Mouse (Mus musculus) testis, postnatal 10 days (tissue): ENCODE results near the gene Amn1.
A peak's percentile ranks its signal among the peaks of the same experiment; 100 is the strongest.
"Not testable (repeated sequence)": the region's sequence is repeated elsewhere in the genome, so short reads cannot be mapped to it uniquely, and the experiment has no call there.

Experiments used
- DNase-seq: peaks from one replicate; pipeline ENCODE4 v3.0.0; 2021; ENCODE audit warnings: low spot score

The Amn1 gene

DNA sequence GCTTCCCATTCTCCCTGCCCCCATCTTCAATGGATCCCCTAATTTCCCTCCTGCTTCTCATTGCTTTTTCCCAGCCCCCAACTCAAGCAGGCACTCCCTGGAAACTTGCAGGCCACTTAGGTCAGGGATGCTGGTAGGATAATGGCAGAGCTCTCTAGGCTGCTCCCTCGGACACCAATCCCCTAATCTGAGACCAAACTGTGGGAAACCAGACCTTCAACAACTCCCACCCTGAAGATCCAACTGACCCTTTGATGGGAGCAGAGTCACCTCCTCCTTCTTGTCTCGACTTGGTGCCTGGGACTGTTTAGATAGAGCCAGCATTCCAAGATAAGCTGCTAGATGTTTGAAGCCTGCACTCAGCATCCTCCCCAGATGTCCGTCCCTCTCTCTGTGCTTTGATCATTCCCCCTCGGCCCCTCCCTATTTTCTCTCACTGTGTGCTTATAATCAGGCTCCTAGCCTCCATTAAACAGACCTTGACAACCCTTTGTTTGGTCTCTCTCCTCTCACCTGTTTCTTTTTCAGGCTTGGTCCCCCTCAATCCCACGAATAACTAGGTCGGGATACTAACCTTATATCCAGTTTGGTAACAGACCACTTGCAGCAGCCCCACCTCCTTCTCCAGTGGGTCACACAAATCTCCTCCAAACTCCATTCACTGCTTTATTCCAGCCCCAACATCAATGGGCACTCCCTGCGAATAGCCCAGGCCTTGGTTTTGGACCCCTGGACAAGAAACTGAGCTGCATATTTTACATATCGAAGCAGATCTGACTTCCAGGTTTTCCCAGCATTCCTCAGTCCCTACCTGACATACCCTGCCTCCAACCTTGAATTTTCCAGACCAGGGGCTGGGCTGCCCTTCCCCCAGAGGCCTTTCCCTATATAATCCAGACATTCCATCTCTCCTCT is 34.1 kb downstream of the Amn1 start:
- no peak for DNase-seq

DNA sequence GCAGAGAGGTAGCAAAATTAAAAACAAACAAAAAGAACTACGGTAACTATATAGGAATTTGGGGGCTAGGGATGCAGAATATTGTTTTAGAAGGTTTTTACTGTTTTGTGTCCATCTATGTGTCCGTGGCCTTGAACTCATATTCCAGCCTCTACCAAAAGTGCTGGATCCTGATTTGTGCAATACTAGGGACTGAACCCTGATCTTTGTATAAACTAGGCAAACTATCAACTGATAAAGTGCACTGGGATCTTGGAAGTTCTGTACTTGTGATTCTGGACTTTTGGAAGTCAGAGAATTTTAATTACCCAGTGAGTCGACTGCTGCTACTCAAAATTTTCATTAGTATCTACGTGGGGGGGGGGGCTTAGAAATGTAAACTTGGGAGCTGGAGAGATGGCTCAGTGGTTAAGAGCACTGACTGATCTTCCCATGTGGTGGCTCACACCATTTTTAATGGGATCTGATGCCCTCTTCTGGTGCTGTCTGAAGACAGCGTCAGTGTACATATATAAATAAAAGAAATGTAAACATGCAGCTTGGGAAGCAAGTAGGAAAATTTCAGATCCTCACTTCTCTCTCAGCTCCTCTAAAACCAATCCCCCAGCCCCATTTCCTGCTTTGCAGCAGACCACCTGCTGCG is 34.9 kb downstream of the Amn1 start:
- no peak for DNase-seq

DNA sequence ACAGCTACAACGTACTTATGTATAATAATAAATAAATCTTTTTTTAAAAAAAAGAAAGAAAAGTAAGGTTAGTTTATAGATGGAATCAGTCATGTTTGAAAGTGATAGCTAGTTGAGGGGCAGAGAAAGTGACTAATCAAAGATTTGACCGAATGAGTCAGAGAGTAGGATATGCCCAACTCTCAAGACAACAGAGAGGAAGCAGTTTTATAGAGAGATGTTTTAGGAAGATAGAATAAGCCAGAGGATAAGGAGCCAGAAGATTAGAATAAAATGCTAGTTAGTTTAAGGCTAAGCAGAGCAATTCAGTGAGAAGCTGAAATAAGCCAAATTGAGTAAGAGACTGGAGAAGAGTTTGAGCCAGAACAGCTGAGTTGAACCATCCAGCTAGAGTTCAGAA is 36.4 kb downstream of the Amn1 start:
- no peak for DNase-seq

DNA sequence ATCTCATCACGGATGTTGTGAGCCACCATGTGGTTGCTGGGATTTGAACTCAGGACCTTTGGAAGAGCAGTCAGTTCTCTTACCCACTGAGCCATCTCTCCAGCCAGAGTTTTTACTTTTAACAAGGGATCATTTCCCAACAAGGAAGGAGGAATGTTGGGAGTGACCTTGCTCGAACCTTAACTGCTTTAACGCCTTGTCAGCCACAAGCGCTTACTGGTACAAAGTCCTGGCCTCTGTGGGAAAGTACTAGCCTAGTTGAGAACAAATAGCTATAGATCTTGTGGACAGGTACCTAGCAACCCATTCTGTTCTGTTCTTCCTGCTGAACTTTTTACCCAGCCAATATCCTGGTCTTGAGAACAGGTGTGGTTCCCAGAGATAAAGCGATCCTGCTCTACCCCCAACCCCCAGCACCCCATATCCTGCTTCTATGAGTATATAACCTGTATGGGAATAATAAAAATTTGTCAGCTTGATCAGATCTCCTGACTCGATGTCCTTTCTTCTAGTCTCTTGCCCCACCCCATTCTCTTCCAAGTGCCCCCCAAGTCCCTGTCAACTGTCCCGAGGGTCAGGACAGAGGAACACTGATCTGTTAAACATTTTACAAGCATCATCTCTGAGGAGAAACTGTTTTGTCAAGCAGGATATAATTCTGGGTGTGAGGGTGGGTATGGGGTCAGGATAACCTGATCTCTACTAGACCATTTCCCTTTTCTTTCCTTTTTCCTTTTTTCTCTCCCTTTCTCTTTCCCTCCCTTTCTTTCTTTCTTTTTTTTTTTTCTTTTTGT is 39.9 kb downstream of the Amn1 start:
- DNase-seq = no peak

DNA sequence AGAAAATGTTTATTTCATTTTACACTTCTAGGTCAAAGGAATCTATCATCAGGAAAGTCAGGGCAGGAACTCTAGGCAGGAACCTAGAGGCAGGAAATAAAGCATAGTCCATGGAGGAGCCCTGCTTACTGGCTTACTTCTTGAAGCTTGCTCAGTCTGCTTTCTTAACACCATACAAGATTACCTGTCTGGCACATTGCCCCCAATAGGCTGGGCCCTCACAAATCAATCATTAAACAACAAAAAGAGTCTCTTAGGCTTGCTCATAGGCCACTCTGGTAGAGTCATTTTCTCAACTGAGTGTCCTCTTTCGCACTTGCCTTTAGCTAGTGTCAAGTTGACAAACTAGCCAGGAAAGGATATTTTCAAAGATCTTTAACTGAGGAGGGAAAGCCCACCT is 43.4 kb downstream of the Amn1 start:
- no peak for DNase-seq

DNA sequence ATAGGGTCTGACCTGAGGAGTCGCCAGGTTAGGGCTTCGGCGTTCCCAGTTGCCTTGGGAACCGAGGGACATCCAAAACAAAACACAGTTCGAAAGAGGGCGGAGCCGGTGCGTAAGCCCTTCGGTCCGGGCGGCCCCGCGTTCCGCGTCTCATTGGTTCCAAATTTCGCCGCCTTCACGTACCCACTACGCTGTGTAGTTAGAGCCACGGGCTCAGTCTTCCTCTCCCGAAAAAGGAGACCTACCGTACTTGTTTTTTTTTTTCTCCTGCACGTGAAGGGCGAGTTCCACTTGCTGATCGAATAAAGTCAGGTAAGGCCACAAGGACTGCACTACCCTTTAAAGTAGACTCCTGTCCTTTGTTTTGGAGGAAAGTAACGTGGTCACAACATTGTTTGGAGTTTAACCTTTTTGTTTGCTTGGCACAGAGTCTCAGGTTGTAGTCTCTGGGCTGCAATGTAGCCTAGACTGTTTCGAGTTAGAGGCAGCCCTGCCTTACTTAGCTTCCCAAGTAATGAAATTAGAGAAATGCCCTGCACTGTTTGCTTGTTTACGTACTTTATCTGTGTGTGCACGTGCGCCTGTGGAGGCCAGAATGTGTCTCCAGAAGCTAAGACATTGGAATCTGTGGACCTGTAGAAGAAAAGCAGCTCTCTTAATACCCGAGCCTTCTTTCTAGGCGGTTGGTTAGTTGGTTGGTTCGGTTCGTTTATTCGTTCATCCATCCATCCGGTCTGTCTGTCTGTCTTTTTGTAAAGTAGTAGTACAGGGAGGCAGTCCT is 46.9 kb downstream of the Amn1 start:
- DNase-seq = peak; percentile 87

DNA sequence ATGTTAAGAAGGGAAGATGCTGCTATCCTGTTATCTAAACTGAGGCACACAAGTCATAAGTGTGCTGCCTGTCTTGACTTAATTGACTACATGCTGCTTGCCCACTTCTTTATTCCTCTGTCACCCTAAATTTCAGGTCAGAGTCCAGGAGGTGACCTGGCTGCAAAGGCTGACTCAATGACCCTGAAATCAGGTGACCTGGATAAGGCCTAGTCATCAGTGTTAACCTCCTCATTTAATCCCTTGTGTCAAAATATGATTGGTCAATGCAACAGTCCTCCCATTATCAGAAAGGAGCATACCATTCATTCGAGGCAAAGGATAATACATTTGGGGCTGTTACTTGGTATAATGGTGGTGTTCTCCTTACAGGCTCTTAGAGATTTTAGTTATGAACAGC is 49.0 kb downstream of the Amn1 start, which contains the start of gene Etfbkmt:
TSS of gene Etfbkmt (plus strand) at position 379 of the 400 bp plus-strand sequence.
- no peak for DNase-seq

DNA sequence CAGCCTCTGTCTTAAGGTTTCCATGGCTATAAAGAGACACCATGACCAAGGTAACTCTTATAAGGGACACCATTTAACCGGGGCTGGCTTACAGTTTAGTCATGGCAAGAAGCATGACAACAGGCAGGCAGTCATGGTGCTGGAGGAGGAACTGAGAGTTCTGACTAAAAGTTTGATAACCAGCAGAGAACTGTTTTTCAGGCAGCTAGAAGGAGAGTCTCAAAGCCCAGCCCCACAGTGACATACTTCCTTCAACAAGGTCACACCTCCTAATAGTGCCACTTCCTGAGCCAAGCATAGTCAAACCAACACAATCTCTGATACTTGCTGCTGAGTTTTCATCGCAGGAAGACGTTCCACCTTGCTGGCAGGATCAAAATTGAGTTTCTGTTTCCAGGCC is 49.5 kb downstream of the Amn1 start:
- DNase-seq = no peak

DNA sequence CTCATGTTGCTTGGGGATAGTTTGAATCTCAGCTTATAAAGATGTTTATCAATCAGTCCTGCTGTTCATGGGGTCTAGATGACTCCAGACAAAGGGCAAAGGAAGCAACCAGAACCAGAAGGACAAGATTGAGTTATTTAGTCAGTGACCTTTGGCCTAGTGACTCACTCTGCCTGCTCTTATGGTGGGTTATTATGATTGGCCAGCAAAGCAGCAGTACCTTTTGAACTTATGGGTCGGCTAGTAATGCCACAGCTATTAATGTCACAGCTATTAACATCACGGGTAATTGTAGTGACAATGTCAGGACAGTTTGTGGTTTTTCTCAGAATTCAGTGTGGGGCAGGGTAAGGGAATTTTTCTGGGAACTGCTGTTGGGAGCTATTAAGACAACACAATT is 50.6 kb downstream of the Amn1 start:
- no peak for DNase-seq

DNA sequence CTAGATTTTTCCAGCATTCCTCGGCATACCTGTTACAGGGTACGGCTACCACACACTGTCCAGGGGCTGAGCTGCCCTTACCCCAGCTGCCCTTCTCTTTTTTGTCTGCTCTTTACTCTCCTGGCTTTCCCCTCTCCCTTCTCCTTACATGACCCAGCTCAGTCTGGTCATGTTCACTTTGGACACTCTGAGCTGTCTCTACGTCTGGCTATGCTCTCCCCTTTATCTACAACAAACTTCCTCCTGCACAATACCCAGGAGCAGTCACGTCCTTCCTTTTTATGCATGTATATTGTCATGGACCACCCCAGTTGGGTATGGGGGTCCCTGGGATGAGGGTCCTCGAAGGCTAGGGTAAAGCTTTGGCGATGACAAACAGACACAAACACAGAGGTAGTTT is 52.9 kb downstream of the Amn1 start:
- DNase-seq = no peak

DNA sequence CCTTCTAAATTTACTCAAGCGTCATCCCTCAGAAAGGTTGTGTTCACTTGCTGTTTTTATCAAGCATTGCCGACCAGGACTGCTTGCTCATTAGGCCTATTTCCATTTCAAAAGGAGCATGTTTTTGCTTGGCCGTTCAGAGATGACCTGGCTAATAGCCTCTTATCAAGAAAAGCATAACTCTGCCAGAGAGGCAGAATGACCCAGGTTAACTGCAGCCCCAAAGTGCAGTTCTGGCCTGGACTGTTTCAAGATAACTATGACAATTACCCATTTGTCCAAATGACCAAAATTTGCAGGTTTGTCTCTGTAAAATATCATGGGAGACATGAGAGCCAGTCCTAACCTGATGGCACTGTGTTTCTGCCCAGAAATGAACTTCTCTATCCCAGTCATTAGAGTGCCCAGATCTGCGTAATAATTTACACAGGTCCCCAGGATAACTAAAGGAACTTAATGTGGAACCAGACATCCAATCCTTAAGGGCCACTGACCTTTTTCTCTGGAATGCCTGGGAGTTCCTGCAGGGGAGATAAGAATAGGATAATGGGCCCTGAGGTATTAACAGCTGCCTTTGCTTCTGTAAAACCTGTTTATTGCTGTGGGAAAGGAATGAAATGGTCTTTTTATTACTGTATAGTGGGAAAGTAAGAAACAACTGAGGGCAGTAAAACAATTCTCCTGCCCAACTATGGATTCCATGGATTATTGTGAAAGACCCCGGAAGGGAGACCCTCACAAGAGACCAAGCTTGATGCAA is 53.9 kb downstream of the Amn1 start:
- DNase-seq = no peak

DNA sequence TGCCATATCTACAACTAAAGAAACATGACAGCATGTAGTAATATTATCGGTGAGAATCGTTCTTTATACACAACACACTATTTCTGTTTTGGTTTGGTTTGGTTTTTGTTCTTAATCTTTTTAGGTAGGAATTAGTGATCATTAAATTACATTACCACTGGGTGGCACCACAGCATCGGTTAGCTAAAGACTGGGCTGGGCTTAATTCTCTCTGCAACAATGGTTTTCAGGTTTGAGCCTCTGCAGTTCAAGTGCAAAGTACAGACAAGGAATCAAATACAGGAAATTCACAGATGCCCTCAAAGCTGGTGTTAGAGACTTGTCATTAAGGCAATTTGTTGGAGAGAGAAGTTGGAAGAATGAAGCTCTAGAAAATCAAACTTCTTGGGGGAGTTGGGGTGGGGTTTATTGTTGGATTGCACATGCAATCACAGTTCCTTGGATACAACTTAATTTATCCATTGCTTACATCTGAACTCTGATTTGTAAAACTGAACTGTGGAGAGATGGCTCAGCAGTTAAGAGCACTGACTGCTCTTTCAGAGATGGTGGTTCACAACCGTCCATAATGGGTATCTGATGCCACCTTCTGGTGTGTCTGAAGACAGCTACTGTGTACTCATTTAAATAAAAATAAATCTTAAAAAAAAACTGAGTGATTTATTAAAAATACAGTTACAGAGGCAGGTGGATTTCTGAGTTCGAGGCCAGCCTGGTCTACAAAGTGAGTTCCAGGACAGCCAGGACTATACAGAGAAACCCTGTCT is 56.0 kb downstream of the Amn1 start:
- peak; percentile 49 for DNase-seq

DNA sequence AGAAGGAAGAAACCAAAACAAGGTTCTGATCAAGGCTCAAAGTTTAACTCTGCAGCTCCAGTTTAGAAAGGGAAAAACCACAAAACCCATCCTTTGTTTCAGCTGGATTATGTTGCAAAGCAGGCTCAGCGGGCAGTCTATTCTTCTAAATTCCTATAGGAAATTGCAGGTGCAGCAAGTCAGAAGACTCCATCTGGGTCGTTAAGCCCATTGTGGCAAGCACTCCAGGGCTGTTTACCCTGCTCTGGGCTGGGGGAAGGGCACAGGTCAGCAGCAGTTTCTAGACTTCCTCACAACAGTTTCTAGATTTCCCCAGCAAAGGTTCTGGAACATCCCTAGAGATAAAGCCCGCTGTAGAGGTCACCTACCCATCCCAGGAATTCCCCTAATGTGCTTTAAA is 57.4 kb downstream of the Amn1 start:
- DNase-seq = no peak

DNA sequence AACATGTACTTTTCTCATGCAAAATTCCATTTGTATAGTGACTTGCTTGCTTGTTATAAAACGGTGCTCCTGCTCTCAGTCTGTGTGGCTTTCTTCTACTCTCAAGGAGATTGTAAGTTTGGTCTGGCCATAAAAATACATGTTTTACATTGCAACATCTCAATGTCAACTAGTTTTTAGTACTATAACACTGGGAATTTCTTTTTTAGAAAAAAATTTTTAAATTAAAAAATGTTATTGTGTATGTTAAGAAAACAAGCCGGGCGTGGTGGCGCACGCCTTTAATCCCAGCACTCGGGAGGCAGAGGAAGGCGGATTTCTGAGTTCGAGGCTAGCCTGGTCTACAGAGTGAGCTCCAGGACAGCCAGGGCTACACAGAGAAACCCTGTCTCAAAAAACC is 58.6 kb downstream of the Amn1 start, which contains the start of gene Gm10203:
TSS of gene Gm10203 (plus strand) at position 301 of the 400 bp plus-strand sequence.
- not testable (repeated sequence) for DNase-seq

DNA sequence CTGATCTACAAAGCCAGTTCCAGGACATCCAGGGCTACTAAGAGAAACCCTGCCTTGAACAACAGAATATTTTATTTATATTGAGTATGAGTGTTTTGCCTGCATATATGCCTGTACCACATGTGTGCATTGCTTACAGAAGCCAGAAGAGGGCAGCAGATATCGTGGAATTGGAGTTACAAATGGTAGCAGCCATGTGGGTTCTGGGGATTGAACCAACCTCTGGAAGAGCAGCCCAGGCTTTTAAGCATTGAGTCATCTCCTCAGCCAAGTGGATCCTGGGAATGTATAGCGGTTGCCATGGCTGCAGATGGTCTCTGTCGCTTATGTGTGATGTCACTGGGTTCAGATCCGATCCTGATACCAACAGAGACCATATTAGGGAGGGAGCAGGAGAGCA is 61.8 kb downstream of the Amn1 start:
- DNase-seq = peak; percentile 48

DNA sequence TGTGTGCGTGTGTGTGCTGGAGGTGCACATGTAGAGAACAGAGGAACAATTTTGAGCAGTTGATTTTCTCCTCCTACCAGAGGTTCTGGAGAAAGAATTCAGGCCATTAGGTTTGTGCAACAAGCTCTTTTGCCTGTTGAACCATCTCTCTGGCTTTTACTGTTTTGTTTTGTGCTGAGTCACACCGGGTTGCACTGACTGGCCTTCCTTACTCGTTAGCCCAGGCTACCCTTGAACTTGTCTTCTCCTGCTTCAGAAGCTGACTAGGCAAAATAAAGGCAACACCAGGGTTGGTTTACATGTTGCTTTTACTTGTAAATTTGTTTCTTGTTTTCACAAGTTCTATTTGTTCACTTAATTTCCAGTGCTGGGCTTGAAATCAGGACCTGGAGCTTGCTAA is 65.5 kb downstream of the Amn1 start:
- no peak for DNase-seq

DNA sequence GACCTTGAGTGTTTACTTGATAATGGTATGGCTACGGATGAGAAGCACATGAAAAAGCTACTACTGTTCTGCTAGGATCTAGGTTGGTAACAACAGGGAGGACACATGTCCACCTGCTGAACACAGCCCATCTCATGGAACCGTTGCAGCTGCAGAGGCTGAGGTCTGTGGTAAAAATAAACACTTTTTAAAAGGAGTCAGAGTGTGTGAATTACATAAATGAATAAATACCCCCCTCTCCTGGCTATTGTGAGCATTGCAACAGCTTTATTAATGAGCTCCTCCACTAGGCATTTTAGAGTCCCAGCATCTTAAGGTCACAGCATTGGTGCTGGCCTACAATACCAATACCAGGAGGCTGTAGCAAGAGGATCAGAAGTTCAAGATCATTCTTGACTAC is 68.7 kb downstream of the Amn1 start:
- peak; percentile 63 for DNase-seq

DNA sequence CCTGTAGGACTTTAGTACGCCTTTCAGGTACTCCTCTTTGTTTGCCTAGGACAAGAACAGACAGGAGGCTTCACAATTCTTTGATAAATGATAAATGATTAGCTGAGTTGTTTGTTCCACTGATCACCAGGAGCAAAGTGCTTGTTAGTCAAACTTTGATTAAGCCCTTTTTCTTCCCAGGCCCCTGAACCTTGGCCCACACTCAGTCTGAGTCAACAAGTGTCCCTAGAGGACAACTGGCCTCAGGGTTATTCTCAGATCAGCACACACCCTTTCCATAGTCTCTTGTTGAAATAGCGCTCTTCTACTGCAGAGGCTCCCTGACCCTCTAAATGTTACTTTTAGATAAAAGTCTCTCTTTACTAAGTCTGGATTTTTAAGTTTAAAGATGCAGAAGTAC is 69.6 kb downstream of the Amn1 start:
- DNase-seq = no peak

DNA sequence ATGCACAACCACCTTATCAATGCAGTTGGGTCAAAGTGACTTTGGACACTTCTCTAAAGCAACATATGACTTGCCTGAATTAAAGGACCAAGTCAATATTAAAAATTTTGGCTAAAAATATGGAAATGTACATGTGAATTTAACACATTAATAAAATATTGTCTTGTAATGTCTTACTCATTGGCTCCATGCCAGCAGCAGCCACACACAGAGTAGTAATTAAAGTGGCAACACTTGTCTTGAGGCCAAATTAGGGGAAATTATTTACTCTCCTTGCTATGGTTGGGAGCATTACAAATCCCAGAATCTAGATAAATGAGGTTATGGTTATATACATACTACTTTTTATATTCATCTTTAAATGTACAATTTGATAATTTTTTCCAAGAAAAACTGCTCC is 71.5 kb downstream of the Amn1 start:
- no peak for DNase-seq

DNA sequence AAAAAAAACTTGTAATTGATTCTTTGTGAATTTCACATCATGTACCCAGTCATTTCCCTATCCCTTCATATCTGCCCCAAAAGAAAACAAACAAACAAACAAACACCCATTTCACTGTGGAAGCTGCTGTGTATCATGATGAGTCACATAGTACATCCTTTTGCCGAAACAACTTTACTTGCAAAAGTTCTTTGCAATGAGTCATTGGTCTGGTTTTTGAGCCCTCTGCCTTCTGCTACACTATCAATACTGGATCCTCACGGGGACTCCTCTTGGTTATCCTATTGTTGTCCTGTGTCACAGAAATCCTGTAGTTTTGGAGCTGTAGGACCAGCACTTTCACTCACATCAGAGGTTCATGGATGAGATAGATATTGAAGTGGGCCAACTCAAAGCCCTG is 79.6 kb downstream of the Amn1 start:
- DNase-seq = no peak
